Mouse (Mus musculus) heart, postnatal 0 days (tissue): ENCODE results near the gene Aadat.

ENCODE experiments used
- CTCF ChIP-seq: IDR thresholded peaks from 2 replicates; pipeline ENCODE4 v1.5.1; 2016; ENCODE audit warnings: antibody characterized with exemption, control low read depth, low read depth
- EP300 ChIP-seq: IDR thresholded peaks from 2 replicates; pipeline ENCODE4 v1.6.1; 2016; ENCODE audit warnings: antibody characterized with exemption, low read depth

DNA sequence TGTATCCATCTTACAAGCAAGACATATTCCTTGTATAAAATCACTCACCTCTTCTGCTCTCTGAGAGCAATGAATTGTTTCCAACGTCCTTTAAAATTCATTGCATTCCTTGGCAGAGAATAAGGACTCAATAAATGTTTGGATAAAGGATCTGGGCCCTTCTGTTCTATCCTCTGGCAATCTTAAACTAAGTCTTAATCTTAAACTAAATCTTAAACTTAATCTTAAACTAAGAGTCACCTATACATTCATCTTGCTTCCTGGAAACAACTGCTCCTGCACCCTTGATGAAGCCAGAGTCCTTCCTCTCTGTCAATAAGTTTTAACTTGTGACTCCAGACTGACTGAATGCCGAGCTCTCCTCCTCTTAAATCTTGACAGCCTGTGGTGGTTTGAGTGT, 2.6 kb upstream of the Aadat start, which contains the start of gene Gm10283:
- TF ChIP-seq CTCF (no peak), EP300 (no peak)
